9 mouse cellular contexts compared by ENCODE assay signal in the genomic region with DNA sequence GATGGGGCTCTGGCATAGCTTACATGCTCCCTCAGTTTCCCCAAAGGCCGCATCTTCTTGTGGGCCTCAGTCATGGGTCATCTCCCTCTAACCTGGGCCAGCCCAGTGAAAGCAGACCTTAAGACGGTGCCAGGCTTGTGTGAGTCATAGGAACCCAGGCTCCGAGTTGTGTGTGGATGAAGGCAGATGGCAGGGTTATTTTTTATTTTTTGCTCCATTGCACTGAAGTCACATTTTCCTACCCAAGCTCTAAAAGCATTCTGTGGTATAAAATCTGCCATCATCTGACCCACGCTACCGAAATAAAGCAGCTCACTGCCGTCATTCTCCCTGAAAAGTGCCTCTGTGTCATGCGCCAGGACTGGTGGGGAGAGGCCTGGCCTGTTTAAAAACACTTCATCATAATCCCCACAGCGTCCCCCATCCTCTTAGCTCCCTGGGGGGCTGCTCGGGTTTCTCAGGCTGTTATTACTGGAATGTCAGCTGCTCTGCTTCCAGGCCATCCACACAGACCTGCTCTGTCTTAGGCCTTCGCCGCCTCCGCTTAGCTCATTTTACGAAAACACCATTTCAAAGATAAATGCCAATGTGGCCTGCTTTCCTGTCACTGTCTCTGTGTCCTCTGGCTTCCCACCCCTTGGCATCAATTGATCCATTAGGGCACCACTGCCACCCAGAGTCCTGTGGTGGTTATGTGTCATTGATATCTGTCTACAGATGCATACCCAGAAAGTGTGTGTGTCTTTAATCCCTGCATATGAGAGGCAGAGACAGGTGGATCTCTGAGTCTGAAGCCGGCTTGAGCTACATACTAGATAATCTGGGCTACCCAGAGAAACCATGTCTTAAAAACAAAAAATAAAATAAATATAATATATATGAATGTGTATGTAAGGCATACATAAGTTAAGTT. TPM values are rescaled to one million over a fixed set of nuclear protein-coding genes. Genes with fewer than 3 reads are reported as not detected.
A peak's percentile ranks its signal among the peaks of the same experiment; 100 is the strongest.
DNase-seq lines count a peak whose midpoint lies in the region; ATAC-seq and TF ChIP-seq lines count a peak whose summit lies in the region.
"Had no signal": no experiment of that assay in that cellular context is flagged by ENCODE, and none has a peak within 500 bp of the region (broad histone marks: within the 10 kb centered on the region; RNA-seq: fewer than 3 reads in every experiment).

No protein-coding gene starts in this region.

- H3K4me3 ChIP-seq in hindbrain, embryonic 10.5 days = no peak overlapping the region
- no peak overlapping the region for H3K4me3 ChIP-seq in hindbrain, embryonic 14.5 days (replicated peaks; ENCODE audit: low read length)
- no peak overlapping the region for H3K4me3 ChIP-seq in C2C12 (ENCODE audit: insufficient read depth, poor library complexity, severe bottlenecking)
- H3K4me3 ChIP-seq in heart, embryonic 16.5 days (ENCODE audit: low read length) = no peak overlapping the region
- H3K4me3 ChIP-seq: forebrain, embryonic 12.5 days had no signal

- H3K9me3 ChIP-seq in hindbrain, embryonic 10.5 days = no peaks in the 10 kb centered on the region
- no peaks in the 10 kb centered on the region for H3K9me3 ChIP-seq in hindbrain, embryonic 14.5 days (ENCODE audit: control insufficient read depth, low read length)
- no peaks in the 10 kb centered on the region for H3K9me3 ChIP-seq in heart, embryonic 16.5 days (replicated peaks; ENCODE audit: control insufficient read depth, low read length)
- H3K9me3 ChIP-seq: forebrain, embryonic 12.5 days had no signal

- 0 out of 2 replicates have a peak overlapping the region, but pooled peaks have one; percentile 30 for H3K27ac ChIP-seq in hindbrain, embryonic 10.5 days
- no peak overlapping the region; the same call in 1 of the 2 replicates for H3K27ac ChIP-seq in hindbrain, embryonic 14.5 days
- H3K27ac ChIP-seq in heart, embryonic 16.5 days (ENCODE audit: low read length) = peak overlapping the region; percentile 44
- H3K27ac ChIP-seq: forebrain, embryonic 12.5 days had no signal

- H3K27me3 ChIP-seq in hindbrain, embryonic 10.5 days (ENCODE audit: insufficient read depth, poor library complexity, severe bottlenecking) = no peaks in the 10 kb centered on the region
- no peaks in the 10 kb centered on the region for H3K27me3 ChIP-seq in hindbrain, embryonic 14.5 days (ENCODE audit: control insufficient read depth, insufficient read depth, low read length)
- no peaks in the 10 kb centered on the region for H3K27me3 ChIP-seq in C2C12 (ENCODE audit: control insufficient read depth, insufficient read depth, insufficient read length)
- no peaks in the 10 kb centered on the region for H3K27me3 ChIP-seq in heart, embryonic 16.5 days (ENCODE audit: control insufficient read depth, insufficient read depth, low read length)
- H3K27me3 ChIP-seq: forebrain, embryonic 12.5 days had no signal

- DNase-seq in hindbrain, embryonic 10.5 days (ENCODE audit: low spot score) = no peak
- DNase-seq in hindbrain, embryonic 14.5 days (ENCODE audit: low spot score) = no peak
- peak; percentile 67 for DNase-seq in cerebellum, adult 11-12 months
- no peak for DNase-seq in adipocyte (ENCODE audit: low spot score)
- no peak for DNase-seq in kidney, postnatal 10 days
- DNase-seq in spleen, adult 12 weeks (ENCODE audit: low spot score) = no peak

- H3K4me1 ChIP-seq in hindbrain, embryonic 10.5 days (replicated peaks) = peaks cover 3% of the 10 kb centered on the region; the same call in 1 of the 2 replicates
- no peaks in the 10 kb centered on the region for H3K4me1 ChIP-seq in hindbrain, embryonic 14.5 days (replicated peaks; ENCODE audit: control insufficient read depth, insufficient read depth, low read length)
- H3K4me1 ChIP-seq in heart, embryonic 16.5 days (ENCODE audit: control insufficient read depth, insufficient read depth, low read length) = peaks cover 7% of the 10 kb centered on the region
- H3K4me1 ChIP-seq: forebrain, embryonic 12.5 days had no signal

- H3K4me2 ChIP-seq in hindbrain, embryonic 14.5 days (replicated peaks) = no peak overlapping the region
- H3K4me2 ChIP-seq in heart, embryonic 16.5 days (ENCODE audit: low read depth, low read length) = no peak overlapping the region
- H3K4me2 ChIP-seq: forebrain, embryonic 12.5 days had no signal

- no peaks in the 10 kb centered on the region for H3K79me3 ChIP-seq in C2C12 (ENCODE audit: low read depth)

- no peak overlapping the region for H3K9ac ChIP-seq in hindbrain, embryonic 14.5 days
- H3K9ac ChIP-seq in heart, embryonic 16.5 days (ENCODE audit: low read length) = peak overlapping the region; percentile 19; the same call in 1 of the 2 replicates
- H3K9ac ChIP-seq: forebrain, embryonic 12.5 days had no signal

- H3ac ChIP-seq in C2C12 (ENCODE audit: control insufficient read depth, insufficient read length, low read depth) = peak overlapping the region; percentile 33

- no peak for ATAC-seq in hindbrain, embryonic 14.5 days (ENCODE audit: low FRiP score)
- no peak for ATAC-seq in heart, embryonic 16.5 days (replicated peaks; ENCODE audit: extremely low read depth, insufficient read depth, low FRiP score)

- H3K36me3 ChIP-seq in hindbrain, embryonic 10.5 days = peaks cover 91% of the 10 kb centered on the region
- peaks cover 65% of the 10 kb centered on the region for H3K36me3 ChIP-seq in hindbrain, embryonic 14.5 days (replicated peaks; ENCODE audit: control insufficient read depth, insufficient read depth)
- peaks cover 24% of the 10 kb centered on the region for H3K36me3 ChIP-seq in C2C12 (ENCODE audit: control insufficient read depth, insufficient read depth)
- peaks cover 20% of the 10 kb centered on the region for H3K36me3 ChIP-seq in heart, embryonic 16.5 days (ENCODE audit: control insufficient read depth, insufficient read depth)

- no peak for TF ChIP-seq CTCF in C2C12 (IDR thresholded peaks at IDR 0.05; ENCODE audit: control insufficient read depth, insufficient read depth, insufficient read length)

- 83% methylated on average over 14 of the region's 14 CpGs for WGBS in hindbrain, embryonic 10.5 days
- WGBS in hindbrain, embryonic 14.5 days = 80% methylated on average over 14 of the region's 14 CpGs
- WGBS in heart, embryonic 16.5 days = 66% methylated on average over 14 of the region's 14 CpGs

- no peaks in the 10 kb centered on the region for H3K79me2 ChIP-seq in C2C12 (ENCODE audit: control insufficient read depth, insufficient read depth)

TF ChIP-seq in C2C12, 6 proteins besides CTCF, POLR2A, EP300 and RAD21:
- no peak for TF ChIP-seq MAX (IDR thresholded peaks at IDR 0.05)
- no peak for TF ChIP-seq FOSL1 (IDR thresholded peaks at IDR 0.05; ENCODE audit: insufficient read depth, low read length, poor library complexity, severe bottlenecking)
- peak; percentile 80 for TF ChIP-seq MYOD1 (IDR thresholded peaks at IDR 0.05; ENCODE audit: control insufficient read depth, insufficient read length, low read depth)

RNA-seq across cellular contexts. Expression of gene Atp6v0e, which starts 12.3 kb away (rescaled TPM):
- polyA plus RNA-seq in hindbrain, embryonic 10.5 days (2016; fragmentation: Nextera tagmentation; extraction: Ambion mirVana) = 140 and 149 TPM in 2 replicates
- 91.3 and 106 TPM in 2 replicates for polyA plus RNA-seq in hindbrain, embryonic 14.5 days (2014; fragmentation: Nextera tagmentation; extraction: Ambion mirVana)
- 236 TPM for polyA plus RNA-seq in C2C12 (2012; fragmentation: generic; extraction: Trizol)
- polyA plus RNA-seq in heart, embryonic 16.5 days (2015; fragmentation: Nextera tagmentation; extraction: Ambion mirVana) = 216 and 249 TPM in 2 replicates
